Mouse (Mus musculus) liver, postnatal 0 days (tissue): ENCODE results near the gene Nkiras1. TPM values are rescaled to one million over a fixed set of nuclear protein-coding genes. Genes with fewer than 3 reads are reported as not detected.
"Not testable (repeated sequence)": the region's sequence is repeated elsewhere in the genome, so short reads cannot be mapped to it uniquely, and the experiment has no call there.

ENCODE experiments used
- ATAC-seq: fragments of 200-750 bp; cut with Nextera tagmentation; 2 replicates; pipeline ENCODE4 v1.8.0; 2017; ENCODE audit warnings: mild to moderate bottlenecking, moderate library complexity
- DNase-seq: peaks from one replicate; pipeline ENCODE4 v3.0.0-alpha.2; 2016
- H3K27ac ChIP-seq: fragments of 300-500 bp; sonication (generic); 2 replicates; pipeline ENCODE4 v1.5.1; 2014; ENCODE audit warnings: antibody characterized with exemption, moderate library complexity, mild to moderate bottlenecking, low read depth
- H3K27me3 ChIP-seq: fragments of 300-500 bp; sonication (generic); 2 replicates; pipeline ENCODE4 v1.6.1; 2014; ENCODE audit warnings: low read length, control low read depth, mixed read lengths; ENCODE audit not compliant: insufficient read depth
- H3K36me3 ChIP-seq: fragments of 300-500 bp; sonication (generic); replicated peaks from 2 replicates; pipeline ENCODE4 v1.6.1; 2014; ENCODE audit warnings: mild to moderate bottlenecking, control low read depth, low read length, moderate library complexity, mixed read lengths; ENCODE audit not compliant: insufficient read depth
- H3K4me1 ChIP-seq: fragments of 300-500 bp; sonication (generic); 2 replicates; pipeline ENCODE4 v1.6.1; 2014; ENCODE audit warnings: antibody characterized with exemption, mild to moderate bottlenecking, control low read depth; ENCODE audit not compliant: insufficient read depth
- H3K4me2 ChIP-seq: fragments of 300-500 bp; sonication (generic); 2 replicates; pipeline ENCODE4 v1.6.1; 2014; ENCODE audit warnings: low read depth, mild to moderate bottlenecking, low read length, moderate library complexity, mixed read lengths
- H3K4me3 ChIP-seq: fragments of 300-500 bp; sonication (generic); 2 replicates; pipeline ENCODE4 v1.5.1; 2014; ENCODE audit warnings: low read depth, low read length
- H3K9ac ChIP-seq: fragments of 300-500 bp; sonication (generic); replicated peaks from 2 replicates; pipeline ENCODE4 v1.6.1; 2014; ENCODE audit warnings: mild to moderate bottlenecking, moderate library complexity
- H3K9me3 ChIP-seq: fragments of 300-500 bp; sonication (generic); 2 replicates; pipeline ENCODE4 v1.6.1; 2016; ENCODE audit warnings: mild to moderate bottlenecking, control low read depth, low read length, mixed read lengths
- CTCF ChIP-seq: sonication (generic); IDR thresholded peaks from 2 replicates; pipeline ENCODE4 v1.5.1; 2016; ENCODE audit warnings: antibody characterized with exemption, low read depth
- EP300 ChIP-seq: IDR thresholded peaks from 2 replicates; pipeline ENCODE4 v1.6.1; 2016; ENCODE audit warnings: antibody characterized with exemption, low read depth, mild to moderate bottlenecking
- WGBS: fragments of 180-500 bp; shearing (Covaris S2); extraction: QIAGEN DNeasy Blood & Tissue Kit; methylation state at CpG from one replicate; pipeline ENCODE4 v1.1.7; 2014; ENCODE audit not compliant: insufficient replicate concordance; 5-methylcytosine and 5-hydroxymethylcytosine counted together
- polyA plus RNA-seq: library from polyadenylated mRNA; unstranded; fragments of >200 nt; fragmentation: Nextera tagmentation; extraction: Ambion mirVana; gene quantifications from 2 replicates; pipeline ENCODE4 v1.2.1, GENCODE M21; 2015

Nkiras1 gene
- polyA plus RNA-seq, 1 experiment from 2014 or later: 20.1 TPM

DNA sequence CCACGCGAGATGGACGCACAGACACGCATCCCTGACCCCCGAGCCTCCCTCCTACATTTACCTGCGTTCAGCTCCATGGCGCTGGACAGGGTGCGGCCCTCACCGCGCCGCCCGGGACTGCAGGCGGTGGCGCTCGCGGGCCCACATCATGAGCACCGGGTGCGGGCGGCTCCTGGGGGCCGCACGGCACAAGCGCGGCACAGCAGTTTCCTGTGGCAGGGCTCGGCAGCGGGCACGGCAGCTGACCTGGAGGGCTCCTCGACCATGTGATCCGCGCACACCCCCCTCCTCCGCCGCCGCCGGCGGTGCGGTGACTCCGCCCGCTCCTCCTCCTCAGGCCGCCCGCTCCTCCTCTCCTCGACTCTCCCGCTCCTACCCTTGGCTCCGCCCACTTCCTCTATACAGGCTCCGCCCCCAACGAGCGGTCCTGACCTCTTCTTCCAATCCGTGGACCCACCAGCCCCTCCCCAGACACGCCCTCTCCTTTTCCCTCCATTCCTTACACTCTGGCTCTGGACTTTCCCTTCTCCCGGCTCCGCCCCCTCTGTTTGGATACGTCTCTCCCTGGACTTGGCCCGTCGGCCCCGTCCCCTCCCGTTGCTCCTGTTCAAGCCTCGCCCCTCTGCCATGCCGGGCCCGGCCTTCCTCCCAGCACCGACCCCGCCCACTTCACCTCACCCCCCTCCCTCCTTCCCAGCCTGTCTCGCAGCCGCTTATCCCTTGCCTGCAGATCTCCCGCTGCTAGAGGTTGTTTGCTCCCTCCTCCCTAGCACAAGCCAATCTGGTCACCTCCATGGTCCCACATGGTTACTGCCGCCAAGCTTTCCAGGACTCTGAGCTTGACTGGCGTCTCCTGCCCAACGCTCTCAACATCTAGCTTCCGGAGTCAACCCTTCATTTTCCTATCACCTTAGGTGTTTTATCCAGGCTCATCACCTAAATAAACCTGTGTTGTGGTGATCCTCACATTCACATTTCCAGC is 31.9 kb upstream of the Nkiras1 start, which contains the start of gene Nr1d2:
Gene Nr1d2 (minus strand): TSS at position 378 of the 982 bp plus-strand sequence.
- TF ChIP-seq EP300 (peak; percentile 60; the same call in 1 of the 2 replicates), CTCF (peak; percentile 41)
- no peaks in the 10 kb centered on the region for H3K9me3 ChIP-seq
- under 1% methylated on average over 49 of the region's 66 CpGs for WGBS
- no peaks in the 10 kb centered on the region for H3K27me3 ChIP-seq
- peak within 1 kb of the TSS; percentile 93 for H3K4me2 ChIP-seq
- peak within 1 kb of the TSS; percentile 87 for H3K4me3 ChIP-seq
- H3K36me3 ChIP-seq: no peaks in the 10 kb centered on the region
- peak within 1 kb of the TSS; percentile 99 for H3K27ac ChIP-seq
- H3K4me1 ChIP-seq: peaks cover 17% of the 10 kb centered on the region
- ATAC-seq (peak; percentile 84), DNase-seq (peak; percentile 95)
- H3K9ac ChIP-seq: peak within 1 kb of the TSS; percentile 94

GRCm38 (mm10) chr14:18240132-18240531 is 30.8 kb upstream of the Nkiras1 start:
- no peaks in the 10 kb centered on the region for H3K27me3 ChIP-seq
- DNase-seq: no peak
- TF ChIP-seq CTCF (no peak), EP300 (no peak)
- H3K36me3 ChIP-seq: no peaks in the 10 kb centered on the region
- H3K4me2 ChIP-seq: no peak overlapping the region
- H3K4me3 ChIP-seq: no peak overlapping the region
- H3K27ac ChIP-seq: no peak overlapping the region
- 60% methylated on average over 7 of the region's 7 CpGs for WGBS
- H3K9ac ChIP-seq: no peak overlapping the region
- no peak for ATAC-seq
- no peaks in the 10 kb centered on the region for H3K9me3 ChIP-seq
- peaks cover 10% of the 10 kb centered on the region for H3K4me1 ChIP-seq

- no peak overlapping the region for H3K27ac ChIP-seq
- H3K36me3 ChIP-seq: no peaks in the 10 kb centered on the region
- TF ChIP-seq CTCF: no peak
- TF ChIP-seq EP300: no peak
- WGBS: 81% methylated on average over 4 of the region's 4 CpGs
- no peak overlapping the region for H3K4me3 ChIP-seq
- H3K4me2 ChIP-seq: no peak overlapping the region
- DNase-seq (no peak), ATAC-seq (no peak)
- no peaks in the 10 kb centered on the region for H3K9me3 ChIP-seq
- H3K27me3 ChIP-seq: no peaks in the 10 kb centered on the region
- peaks cover 10% of the 10 kb centered on the region for H3K4me1 ChIP-seq
- no peak overlapping the region for H3K9ac ChIP-seq
Measured at GRCm38 (mm10) chr14:18241786-18242185, 29.1 kb upstream of the Nkiras1 start.

GRCm38 (mm10) chr14:18242638-18243130 is 28.3 kb upstream of the Nkiras1 start:
- 76% methylated on average over 21 of the region's 21 CpGs for WGBS
- TF ChIP-seq CTCF (no peak), EP300 (no peak)
- ATAC-seq: no peak
- H3K27me3 ChIP-seq: no peaks in the 10 kb centered on the region
- no peak for DNase-seq
- H3K27ac ChIP-seq: no peak overlapping the region
- no peak overlapping the region for H3K4me2 ChIP-seq
- no peak overlapping the region for H3K4me3 ChIP-seq
- no peaks in the 10 kb centered on the region for H3K36me3 ChIP-seq
- H3K4me1 ChIP-seq: peaks cover 7% of the 10 kb centered on the region; the same call in 1 of the 2 replicates
- H3K9ac ChIP-seq: no peak overlapping the region
- no peaks in the 10 kb centered on the region for H3K9me3 ChIP-seq

- TF ChIP-seq EP300 (no peak), CTCF (peak; percentile 11; the same call in 1 of the 2 replicates)
- 82% methylated on average over 3 of the region's 3 CpGs for WGBS
- ATAC-seq: no peak
Measured at GRCm38 (mm10) chr14:18261203-18261602, 9.7 kb upstream of the Nkiras1 start.

DNA sequence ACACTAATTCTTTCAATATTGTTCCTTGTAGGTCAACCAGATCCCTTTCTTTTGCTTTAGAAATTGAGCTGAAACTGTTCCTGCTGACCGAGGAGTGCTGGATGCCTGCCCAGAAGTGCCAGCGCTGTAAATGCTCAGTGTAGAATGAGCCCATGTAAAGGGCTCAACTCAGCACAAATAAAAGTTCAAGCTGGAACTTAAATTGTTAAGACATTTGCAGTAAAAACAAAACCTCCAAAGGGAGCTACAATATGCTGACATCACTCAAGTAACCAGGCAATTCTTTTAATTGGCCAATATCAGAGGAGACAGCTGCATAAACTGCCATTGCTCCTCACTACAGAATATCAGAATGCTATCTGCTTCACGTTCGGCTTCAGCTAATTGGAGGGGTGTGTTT is 7.5 kb upstream of the Nkiras1 start:
- Histone ChIP-seq H3K4me2 (no peak overlapping the region), H3K9ac (no peak overlapping the region), H3K9me3 (no peaks in the 10 kb centered on the region), H3K4me3 (no peak overlapping the region), H3K27ac (no peak overlapping the region), H3K27me3 (no peaks in the 10 kb centered on the region), H3K4me1 (no peaks in the 10 kb centered on the region), H3K36me3 (peaks cover 10% of the 10 kb centered on the region)
- TF ChIP-seq CTCF: no peak
- no peak for TF ChIP-seq EP300
- ATAC-seq (no peak), DNase-seq (no peak)
- WGBS: 52% methylated on average over 4 of the region's 4 CpGs

More at GRCm38 (mm10) chr14:18261203-18261602, 9.7 kb upstream of the Nkiras1 start:
- DNase-seq: no peak
- no peaks in the 10 kb centered on the region for H3K9me3 ChIP-seq
- H3K36me3 ChIP-seq: no peaks in the 10 kb centered on the region
- no peak overlapping the region for H3K9ac ChIP-seq
- no peaks in the 10 kb centered on the region for H3K27me3 ChIP-seq
- H3K4me3 ChIP-seq: no peak overlapping the region
- H3K27ac ChIP-seq: no peak overlapping the region
- no peaks in the 10 kb centered on the region for H3K4me1 ChIP-seq
- H3K4me2 ChIP-seq: no peak overlapping the region

DNA sequence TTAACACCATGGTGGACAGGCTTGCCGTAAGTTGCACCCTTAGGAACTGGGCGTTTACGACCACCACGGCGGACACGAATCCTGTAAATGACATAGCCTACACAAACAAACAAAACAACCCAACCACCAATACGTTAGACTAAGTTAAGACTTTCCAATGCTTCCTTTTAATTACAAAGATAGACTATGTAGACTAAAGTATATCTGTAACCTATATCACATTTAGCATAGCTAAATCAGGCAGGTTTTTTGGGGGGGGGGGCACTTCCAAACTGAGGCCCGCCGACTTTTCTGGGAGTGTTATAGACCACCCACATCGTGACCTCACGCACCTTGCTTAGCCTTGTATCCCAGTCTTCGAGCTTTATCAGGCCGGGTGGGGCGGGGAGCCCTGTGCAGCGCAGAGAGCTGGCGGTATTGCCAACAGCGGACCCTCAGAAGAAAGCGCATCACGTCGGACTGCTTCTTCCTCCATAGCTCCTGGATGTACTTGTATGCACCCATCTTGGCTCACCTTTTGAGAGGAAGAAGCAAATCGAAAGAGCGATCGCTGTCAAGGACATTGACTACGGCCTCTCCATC is 898 bp upstream of the Nkiras1 start:
- Histone ChIP-seq H3K27ac (peak overlapping the region; percentile 83), H3K4me3 (peak overlapping the region; percentile 72), H3K9ac (peak overlapping the region; percentile 85), H3K4me2 (peak overlapping the region; percentile 68), H3K36me3 (peaks cover 12% of the 10 kb centered on the region)
- H3K27me3 ChIP-seq, H3K9me3 ChIP-seq, H3K4me1 ChIP-seq, ATAC-seq: not testable (repeated sequence)
- under 1% methylated on average over 19 of the region's 24 CpGs for WGBS
- peak; percentile 21 for DNase-seq
